Mouse (Mus musculus) mouse trophoblast stem cell (cell line): ENCODE data around the gene Rbak.
"Not testable (repeated sequence)": the region's sequence is repeated elsewhere in the genome, so short reads cannot be mapped to it uniquely, and the experiment has no call there.

Experiments
- in situ Hi-C, 2 experiments: fragments of 300-500 bp; cut with MseI, MboI; formaldehyde crosslinking; loops; 2 replicates in 1 of 2; 3 replicates in 1 of 2; pipeline ENCODE4 v1.15.1; 2025

Rbak gene

GRCm38 (mm10) chr5:143180255-143181076 lies at the start of gene Rbak, which contains the start of gene Spdye4b:
Gene Rbak (minus strand): TSS chr5:143180775.
Gene Spdye4b (plus strand): TSS chr5:143181017.
- in situ Hi-C loops = no loop called here

DNA sequence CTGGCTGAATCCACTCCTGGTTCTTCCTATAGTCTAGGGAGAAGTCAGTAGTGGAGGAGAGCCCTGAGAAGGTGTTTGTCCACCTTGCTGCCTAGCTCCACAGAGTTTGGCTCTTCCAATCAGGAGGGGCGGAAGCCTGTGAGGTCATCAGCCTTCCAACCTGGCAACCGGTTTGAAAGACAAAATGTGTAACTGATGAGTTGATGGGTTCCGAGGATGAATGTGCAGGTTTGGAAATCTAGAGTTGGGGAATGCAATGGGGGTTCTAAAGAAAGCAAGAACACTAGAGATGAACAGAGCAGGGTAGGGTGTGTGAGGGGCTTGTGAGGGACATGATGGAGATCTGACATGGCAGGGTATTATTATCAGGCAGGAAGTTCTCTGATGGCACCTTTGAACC lies 46.2 kb upstream of the Rbak start, which contains the start of gene Spdye4a:
Spdye4a (minus strand) TSS at position 101 of the 400 bp plus-strand sequence.
- in situ Hi-C loops = no loop called here

DNA sequence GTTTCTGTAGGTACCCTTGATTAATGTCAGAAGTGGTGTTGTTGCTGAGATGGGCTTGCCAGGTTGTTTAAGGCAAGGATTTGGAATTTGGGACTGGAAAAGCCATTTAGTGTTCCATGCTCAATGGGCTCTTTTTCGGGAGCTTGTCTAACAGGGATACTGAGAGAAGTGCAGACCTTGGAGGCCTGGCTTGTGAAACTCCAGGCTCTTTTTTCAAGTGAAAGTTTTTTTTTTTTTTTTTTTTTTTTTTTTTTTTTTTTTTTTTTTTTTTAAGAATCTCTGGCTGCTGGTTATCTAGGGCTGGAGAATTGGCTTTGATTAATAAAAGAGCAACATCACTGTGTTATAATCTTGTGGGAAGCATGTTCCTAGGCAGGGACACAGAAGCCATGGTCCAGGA lies 41.7 kb upstream of the Rbak start:
- in situ Hi-C loops = no loop called here

GRCm38 (mm10) chr5:143220996-143221395 lies 40.4 kb upstream of the Rbak start:
- in situ Hi-C loops = no loop called here

DNA sequence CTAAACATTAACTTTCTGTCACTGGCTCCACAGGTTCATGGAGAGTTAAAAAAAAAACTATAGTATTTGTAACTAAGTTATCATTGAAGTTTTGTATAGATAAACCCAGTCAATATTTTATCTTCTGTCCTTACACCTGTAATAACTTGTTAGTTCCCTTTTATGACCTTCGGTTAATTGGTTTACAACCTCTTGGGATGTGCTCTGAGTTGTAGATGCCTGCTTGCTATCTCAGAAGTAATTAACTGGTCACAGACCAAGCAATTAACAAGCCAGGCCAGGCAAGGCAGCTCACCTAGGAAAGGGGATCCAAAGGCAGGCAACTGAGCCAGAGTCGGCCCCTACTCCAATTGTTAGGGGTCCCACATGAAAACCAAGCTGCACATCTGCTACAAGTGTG lies 33.3 kb upstream of the Rbak start:
- in situ Hi-C loops = no loop called here

- in situ Hi-C loops = no loop called here
Observed at GRCm38 (mm10) chr5:143205015-143205414, 24.4 kb upstream of the Rbak start.

GRCm38 (mm10) chr5:143196506-143196905 lies 15.9 kb upstream of the Rbak start:
- in situ Hi-C loops = no loop called here

- in situ Hi-C loops = no loop called here
Observed at GRCm38 (mm10) chr5:143195166-143195565, 14.6 kb upstream of the Rbak start.

GRCm38 (mm10) chr5:143194747-143195146 lies 14.2 kb upstream of the Rbak start:
- in situ Hi-C loops = not testable (repeated sequence)

GRCm38 (mm10) chr5:143192806-143193205 lies 12.2 kb upstream of the Rbak start:
- in situ Hi-C loops = no loop called here

DNA sequence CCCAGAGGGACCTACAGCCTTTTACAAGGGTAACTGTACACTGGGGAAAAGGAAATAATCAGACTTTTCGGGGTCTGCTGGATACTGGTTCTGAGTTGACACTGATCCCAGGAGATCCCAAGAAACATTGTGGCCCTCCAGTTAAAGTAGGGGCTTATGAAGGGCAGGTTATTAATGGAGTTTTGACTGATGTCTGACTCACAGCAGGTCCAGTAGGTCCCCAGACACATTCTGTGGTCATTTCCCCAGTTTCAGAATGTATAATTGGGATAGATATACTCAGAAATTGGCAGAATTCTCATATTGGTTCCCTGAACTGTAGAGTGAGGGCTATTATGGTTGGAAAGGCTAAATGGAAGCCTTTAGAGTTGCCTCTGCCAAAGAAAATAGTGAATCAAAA lies 7.4 kb upstream of the Rbak start:
- in situ Hi-C loops = not testable (repeated sequence)

DNA sequence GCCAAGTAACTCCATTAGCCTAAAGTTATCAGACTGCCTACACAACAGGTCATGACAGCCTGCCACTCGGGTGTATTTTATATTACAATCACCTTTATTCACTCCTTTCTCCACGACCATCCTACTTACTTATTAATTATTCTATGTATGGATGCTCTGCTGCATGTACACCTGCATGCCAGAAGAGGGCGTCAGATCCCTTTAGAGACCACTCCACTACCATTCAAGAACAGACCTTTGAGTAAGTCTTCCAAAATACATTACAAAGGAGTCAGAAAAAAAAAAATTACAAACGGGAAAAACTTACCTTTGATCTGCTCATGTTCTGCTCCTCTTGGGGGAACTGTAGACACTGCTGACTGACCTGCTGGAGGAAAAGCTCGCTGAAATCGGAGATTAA lies 1.4 kb downstream of the Rbak start:
- in situ Hi-C loops = loop anchor here (5.0 to 10.0 kb wide), 2 partner anchors 113 to 116 kb away; partner anchors contain the start of gene Zfp853 (in 2 of the 2)

GRCm38 (mm10) chr5:143177541-143178200 lies 2.9 kb downstream of the Rbak start:
- in situ Hi-C loops = loop anchor here (5.0 to 10.0 kb wide), 2 partner anchors 115 to 117 kb away; partner anchors contain the start of gene Zfp853 (in 2 of the 2)

DNA sequence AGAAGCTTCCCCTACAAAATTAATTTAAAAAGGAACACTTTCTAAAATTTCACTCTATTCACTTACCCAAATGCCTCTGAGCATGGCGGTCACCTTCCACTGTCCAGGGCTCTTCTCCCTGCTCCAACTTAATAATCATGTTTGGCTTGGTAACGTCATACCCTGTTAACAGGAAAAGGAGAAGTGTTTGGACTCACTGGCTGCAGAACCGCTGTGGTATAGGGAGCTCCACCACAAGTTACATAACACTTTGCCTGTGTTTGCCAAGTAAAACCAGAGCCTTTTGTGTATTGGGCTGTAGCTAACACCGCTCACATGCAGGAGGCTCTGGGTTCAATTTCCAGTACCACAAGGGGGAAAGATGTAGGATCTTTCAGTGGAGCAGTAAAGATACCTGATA lies 4.6 kb downstream of the Rbak start:
- in situ Hi-C loops = loop anchor here (5.0 to 10.0 kb wide), 2 partner anchors 116 to 119 kb away; partner anchors contain the start of gene Zfp853 (in 2 of the 2)

- in situ Hi-C loops = no loop called here
Observed at GRCm38 (mm10) chr5:143165508-143166070, 15.0 kb downstream of the Rbak start.

GRCm38 (mm10) chr5:143155534-143155933 lies 25.0 kb downstream of the Rbak start:
- in situ Hi-C loops = no loop called here

GRCm38 (mm10) chr5:143153756-143154155 lies 26.8 kb downstream of the Rbak start:
- in situ Hi-C loops = no loop called here

- in situ Hi-C loops = no loop called here
Observed at GRCm38 (mm10) chr5:143150044-143150443, 30.5 kb downstream of the Rbak start.

GRCm38 (mm10) chr5:143149536-143149935 lies 31.0 kb downstream of the Rbak start:
- in situ Hi-C loops = no loop called here

GRCm38 (mm10) chr5:143148661-143149060 lies 31.9 kb downstream of the Rbak start:
- in situ Hi-C loops = no loop called here

- in situ Hi-C loops = no loop called here
Observed at GRCm38 (mm10) chr5:143147481-143147880, 33.1 kb downstream of the Rbak start, which contains the start of gene Olfr718-ps1. Gene Olfr718-ps1 (minus strand): TSS chr5:143147581.

DNA sequence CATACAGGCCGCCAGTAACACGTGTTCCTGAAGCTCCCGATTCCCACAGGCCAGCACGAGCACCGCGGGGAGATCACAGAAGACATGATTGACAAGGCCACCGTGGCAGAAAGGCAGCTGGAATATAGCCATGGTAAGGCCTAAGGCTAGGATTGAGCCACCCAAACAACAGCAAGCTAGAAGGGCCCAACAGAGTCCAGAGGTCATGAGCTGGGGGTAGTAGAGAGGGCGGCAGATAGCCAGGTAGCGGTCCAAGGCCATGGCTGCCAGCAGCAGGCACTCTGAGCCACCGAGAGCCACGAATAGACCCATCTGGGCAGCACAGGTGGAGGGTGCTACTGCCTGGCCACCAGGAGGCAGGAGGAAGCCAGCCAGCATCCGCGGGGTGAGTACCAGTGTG lies 43.0 kb downstream of the Rbak start:
- in situ Hi-C loops = no loop called here
